Mouse (Mus musculus) thymus, postnatal 14 days (tissue): ENCODE measurements at regions not wholly inside any gene's neighbourhood (a gene's known extent, or its start where the extent isn't known, plus 50 kb on each side); places are given as distances from the start of the nearest gene placed in this dataset.
A peak's percentile ranks its signal among the peaks of the same experiment; 100 is the strongest.

ENCODE experiments used
- DNase-seq: peaks from one replicate; pipeline ENCODE4 v3.0.0; 2021

DNA sequence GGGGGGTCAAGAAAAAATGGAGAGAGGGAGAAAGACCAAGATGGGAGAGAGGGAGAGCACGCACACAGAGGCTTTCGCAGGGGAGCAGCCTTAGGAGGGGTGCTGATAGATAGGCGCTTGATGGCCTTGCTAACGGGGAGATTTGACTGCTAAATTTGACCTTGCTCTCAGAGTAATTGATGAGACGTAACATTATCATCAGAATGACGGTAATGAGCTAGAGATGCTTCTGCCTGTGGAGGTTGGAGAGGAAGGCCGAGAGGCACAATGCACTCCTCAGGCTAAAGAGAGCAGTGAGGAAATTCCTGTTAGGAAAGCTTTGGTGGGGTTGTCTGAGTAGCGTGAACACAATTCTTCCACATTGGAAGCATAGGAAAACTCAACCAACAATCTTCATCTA, 509.1 kb upstream of the Kif2a start:
- no peak for DNase-seq

DNA sequence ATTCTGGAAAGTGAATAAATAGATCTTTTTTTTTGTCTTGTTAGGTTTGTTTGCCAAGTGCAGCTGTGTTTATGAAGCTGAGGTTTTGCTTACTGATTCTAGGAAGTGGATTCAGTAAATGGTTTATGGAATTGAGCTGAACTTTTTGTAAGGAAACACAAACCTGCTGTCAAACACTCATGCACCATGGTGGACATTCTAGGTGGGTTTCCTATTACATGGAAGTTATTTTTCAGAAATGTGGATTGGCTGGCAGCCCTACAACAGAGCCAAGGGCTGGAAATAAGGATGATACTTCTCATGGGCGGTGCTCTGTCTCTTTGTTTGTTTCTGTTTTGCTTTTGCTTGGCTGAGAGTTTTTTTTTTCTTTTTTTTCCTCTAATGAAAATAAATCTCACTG, 508.5 kb upstream of the Kif2a start:
- no peak for DNase-seq

DNA sequence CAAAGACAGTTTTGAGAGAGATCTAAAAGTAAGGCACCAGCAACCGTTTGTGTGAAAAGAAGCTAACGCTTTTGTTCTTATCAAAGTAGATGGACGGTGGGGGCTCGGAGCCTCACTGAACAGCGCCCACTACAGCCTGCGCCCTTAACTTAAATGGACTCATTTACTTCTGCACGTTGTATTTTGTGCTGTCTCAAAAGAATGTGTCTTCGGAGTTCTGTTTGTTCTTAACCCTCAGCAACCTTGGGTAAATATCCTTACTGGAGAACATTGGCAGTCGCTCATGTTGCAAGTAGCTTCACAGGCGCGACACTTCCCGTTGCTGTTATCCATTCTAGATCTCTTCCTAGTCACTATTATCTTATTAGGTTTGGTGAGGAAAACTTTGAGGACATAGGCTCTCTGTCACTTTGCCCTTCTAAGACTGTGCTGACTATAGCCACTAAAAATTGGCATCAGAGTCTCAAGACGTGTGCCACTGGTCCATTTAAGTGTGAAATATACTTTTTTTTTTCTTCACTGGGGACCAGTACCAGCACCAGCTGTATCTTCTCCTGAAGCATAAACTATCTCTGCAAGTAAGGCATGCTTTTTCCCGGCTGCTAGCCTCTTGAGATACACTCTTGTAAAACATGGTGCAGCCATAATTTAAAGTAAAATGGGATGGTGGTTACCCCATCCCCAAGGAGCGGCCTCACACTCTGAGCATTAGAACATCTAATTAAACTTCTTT, 507.0 kb upstream of the Kif2a start:
- no peak for DNase-seq

DNA sequence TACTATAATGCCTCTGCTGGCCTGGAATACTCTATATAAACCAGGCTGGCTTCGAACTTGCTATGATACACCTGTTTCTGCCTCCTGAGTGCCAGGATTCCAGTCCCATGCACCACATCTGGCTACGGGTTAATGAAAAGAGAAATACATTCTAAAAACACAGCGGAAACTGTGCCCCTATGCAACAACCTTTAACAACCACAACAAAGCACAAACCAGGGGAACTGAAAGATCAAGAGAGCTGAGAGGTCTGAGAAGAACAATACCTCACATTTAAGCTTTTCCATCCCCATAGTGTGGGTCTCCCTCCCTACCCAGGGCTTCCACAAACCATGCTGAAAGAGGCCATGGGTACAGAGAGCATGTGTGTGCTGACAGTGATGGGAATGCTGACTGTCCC, 501.0 kb upstream of the Kif2a start:
- peak; percentile 12 for DNase-seq

DNA sequence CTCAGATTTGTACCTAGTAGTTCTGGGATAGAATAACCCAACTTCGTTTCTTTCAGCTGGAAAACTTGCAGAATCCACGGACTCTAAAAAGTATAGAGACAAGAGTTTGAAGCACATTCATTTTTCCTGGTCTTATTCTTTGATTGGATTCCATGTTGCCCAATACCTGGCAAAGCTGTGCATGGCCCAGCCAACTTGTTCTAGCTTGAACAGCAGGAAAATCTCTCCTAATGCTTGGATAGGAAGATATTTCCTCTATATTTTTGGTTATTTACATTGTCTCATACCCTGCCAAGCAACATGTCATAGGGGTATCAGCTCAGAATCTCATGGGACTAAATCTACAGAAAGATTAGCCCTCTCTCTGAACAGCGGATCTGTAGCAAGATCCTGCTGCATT, 492.3 kb upstream of the Kif2a start:
- no peak for DNase-seq

DNA sequence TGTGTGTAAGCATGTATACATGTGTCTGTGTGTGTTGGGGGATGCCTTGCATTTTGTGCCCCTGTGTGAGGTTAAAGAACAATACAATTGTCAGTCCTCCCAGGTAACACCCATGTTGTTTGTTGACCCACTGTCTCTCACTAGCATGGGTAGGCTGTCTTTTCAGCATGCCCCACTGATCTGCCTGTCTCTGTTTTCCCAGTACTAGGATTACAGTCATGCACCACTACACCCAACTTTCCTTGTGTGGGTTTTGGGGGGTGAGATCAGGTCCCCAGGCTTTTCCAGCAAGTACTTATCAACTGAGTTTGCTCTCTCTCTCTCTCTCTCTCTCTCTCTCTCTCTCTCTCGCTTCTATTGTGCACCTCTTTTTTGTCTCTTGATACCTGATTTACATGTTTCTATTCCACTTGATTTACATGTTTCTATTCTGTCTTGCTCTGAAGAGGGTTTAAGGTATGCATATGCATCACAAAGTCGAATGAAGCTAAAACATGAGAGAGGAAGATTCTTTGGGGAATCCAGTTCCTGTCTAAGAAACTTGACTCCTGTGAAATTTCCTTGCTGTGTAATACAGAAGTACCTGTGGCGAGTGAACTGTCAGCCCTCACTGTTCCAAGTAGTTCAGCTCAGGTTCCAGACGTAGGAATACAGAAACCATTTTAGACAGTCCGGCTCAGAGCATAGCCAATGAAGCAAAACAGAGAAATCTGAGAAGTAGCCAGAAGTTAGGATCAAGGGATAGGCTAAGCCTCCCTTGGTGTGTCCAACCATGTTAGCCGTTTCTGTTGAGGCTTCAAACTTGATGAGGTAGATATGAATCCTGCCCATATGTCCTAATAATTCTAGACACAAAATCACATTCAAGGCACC, 491.6 kb upstream of the Kif2a start:
- no peak for DNase-seq

DNA sequence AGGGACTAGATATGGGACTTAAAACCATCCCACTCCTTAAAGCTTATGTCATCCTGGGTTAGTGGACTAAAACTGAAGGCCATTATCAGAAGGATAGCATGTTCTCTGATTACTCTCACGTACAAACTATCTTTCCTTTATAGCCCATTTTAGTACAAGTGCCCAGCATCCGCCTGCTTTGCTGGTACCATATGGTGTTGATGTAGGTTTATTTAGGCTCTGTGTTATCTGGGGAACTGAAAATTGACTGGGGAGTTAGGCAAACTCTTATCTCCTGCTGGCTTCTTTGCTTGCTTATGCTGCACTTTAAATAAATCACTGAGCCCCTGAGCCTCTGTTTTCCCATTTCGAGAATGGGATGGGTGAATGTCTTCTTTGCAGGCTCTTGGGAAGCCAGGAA, 485.4 kb upstream of the Kif2a start:
- no peak for DNase-seq

DNA sequence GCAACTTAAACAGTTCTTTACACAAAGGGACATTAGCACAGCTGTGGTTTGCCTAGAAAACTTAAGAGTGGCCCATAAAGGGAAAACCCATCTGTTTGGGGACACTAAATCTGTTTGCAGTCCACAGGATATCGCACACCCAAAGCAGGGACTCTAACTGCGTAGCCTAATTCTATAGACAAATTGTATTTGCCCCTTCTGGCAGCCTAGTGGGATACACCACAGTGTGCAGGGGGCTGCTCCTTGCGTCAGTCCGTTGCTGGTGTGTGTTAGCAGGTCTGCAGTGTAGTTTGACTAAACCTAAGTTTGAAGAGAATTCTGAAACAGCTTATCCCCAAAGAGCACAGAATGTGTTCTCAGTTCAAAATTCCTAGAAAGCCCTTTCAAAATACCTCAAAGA, 484.9 kb upstream of the Kif2a start:
- no peak for DNase-seq

DNA sequence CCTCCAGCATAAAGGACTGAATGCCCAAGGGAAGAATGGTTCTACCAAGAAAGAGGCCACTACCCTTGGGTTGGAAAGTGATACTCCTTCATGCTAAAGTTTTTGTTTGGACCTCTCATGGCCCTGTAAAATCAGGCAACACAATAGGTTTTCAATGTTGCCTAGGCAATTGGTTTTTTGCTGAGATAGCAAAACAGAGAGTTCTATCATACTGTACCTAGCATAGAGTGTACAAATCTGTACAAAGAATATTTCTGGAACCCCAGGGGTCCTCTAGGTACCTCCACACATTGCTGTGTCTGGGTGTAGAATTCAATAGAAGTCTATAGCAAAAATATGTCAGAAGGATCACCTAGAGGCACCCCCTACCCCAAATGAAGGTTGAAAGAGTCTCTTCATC, 483.4 kb upstream of the Kif2a start:
- no peak for DNase-seq

DNA sequence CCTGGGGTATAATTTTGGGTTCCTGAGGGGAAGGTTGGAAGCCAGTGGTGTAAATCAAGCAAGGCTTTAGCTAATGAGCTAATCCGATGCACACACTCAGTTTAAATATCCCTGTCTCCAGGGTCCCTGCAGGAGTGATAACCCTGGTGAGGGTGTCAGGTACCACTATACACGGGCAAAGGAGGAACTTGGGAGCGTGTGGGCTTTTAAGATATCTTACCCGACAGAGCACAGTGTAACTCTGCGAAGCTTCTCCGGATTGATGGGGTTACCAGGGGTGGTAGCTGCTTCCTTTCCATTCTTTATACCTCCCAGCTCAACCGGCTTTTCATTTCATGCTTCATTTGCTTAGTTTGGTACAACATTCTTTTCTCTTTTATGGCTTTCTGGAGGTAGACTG, 480.3 kb upstream of the Kif2a start:
- DNase-seq: no peak

DNA sequence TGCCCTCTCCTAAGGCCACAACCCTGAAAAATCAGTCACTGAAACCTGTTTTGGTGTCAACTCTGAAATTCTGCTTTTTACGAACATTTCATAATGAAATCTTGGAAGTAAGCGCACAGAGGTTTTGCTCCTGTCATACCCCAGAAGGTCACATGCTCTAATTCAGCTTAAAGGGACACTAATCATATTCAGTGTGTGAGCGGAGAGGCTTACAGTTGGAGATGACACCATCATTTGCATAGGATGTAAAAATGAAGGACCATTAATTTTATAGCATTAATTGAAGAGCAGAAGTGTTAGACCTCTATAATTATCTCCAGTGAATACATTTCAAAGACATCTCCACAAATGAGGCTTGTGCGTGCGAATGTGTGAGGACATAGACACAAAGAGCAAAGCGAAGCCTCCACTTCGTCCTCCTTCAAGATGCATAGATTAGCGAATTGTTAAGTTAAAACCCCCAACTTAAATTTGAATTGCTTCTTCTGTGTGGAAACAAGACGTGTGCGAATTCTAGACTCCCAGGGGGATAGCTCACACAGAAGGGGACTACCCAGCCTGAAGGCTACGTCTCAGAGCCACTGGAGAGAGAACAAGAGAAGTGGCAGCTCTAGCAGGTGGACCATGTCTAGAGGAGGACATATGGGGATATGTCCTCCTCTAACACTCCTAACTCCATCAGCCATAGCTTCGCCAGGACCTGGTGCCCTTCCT, 479.0 kb upstream of the Kif2a start:
- no peak for DNase-seq

DNA sequence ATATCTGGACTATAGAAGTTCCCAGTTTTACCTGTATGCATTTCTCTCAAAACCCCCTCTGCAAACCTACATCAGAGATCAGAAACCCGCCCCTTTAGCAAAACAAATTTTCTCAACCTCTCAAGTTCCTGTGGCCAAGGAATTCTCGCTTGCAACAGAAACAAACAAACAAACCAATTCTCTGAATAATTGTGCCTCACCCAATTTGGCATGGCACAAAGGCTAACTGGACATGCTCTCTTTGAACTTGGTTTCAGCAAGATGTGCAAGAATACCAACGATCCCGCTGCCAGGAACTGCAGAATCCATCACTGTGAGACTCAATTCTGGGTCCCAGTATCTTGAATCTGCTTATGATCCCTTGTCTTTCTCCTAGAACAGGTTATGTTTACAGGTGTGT, 477.4 kb upstream of the Kif2a start:
- no peak for DNase-seq

DNA sequence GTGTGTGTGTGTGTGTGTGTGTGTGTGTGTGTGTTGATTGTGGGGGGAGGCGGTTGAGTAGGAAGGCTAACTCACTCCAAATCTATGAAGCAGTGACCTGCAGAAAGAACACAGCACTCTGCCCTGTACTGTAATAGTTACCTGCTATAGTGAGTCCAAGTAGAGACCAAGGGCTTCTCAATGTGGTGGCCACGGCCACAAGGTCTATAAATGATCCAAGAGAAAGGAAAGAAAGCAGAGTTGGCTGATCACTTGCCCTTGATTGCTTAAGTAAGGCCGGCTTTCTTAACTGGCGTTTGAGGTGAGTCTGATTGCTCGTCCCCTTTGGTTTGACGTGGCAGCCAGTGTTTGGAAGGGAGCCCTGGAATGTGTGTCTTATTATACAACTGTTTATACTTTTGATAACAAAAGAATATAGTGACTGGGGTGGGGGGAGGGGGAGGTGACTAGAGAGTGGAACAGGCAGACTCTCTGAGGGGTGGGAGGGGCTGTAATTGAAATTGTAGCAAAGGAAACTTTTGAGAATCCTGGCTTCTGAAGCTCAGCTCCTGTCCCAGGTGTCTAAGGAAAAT, 473.3 kb upstream of the Kif2a start:
- DNase-seq: no peak

DNA sequence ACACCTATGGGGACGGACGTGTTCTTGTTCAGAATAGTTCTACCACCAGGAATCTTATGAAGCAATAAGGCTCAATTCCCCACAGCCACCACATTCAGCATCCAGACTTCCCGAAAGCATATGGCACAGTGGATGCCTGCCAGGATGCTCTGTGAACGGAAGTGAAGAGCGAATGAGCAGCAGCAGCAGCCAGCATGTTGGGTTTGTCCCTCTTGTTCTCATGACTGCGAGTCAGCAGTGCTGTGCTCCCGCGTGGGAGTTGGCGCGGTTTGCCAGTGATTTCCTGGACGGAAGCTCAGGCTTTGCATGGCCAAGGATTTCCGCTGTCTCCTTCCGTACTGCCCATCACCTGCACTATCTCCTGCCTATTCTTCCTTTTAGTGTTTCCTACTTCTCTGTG, 471.8 kb upstream of the Kif2a start:
- DNase-seq: no peak

DNA sequence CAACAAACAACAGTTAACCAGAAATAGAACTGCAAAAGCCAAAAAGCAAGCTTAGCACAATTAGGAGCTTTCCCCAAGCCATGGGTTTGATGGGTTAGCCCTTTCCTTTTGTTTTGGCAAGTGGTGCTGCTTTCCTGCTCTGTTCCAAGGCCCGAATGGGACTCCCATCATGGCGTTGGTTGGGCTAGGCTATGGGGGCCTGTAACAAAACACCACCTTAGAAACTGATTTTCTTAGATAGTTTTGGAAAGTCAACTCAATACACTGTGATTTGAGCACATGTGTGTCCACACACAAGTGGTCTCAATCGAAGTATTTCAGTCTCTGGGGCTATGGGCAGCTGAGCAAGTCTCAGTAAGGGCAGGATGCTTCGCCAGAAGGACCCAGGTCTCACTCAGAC, 470.5 kb upstream of the Kif2a start:
- no peak for DNase-seq

DNA sequence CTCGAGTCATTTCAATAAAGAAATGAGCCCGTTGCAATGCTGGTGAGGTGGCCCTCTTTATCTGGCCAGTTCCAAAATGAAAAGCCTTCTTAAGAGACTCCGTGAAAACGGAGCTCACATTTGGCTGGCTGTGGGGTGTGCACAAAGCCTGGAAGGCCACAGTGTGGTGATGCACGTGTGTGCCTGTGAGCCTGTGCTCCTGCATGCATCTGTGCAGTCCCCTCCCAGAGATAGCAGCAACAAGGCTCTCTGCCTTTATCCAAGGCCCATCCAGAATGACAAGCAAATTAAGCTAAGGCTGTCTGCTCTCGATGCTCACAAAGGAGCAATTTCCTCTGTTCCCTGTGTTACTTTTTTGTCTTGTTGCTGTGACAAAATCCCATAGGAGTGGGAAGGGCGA, 469.5 kb upstream of the Kif2a start:
- no peak for DNase-seq

DNA sequence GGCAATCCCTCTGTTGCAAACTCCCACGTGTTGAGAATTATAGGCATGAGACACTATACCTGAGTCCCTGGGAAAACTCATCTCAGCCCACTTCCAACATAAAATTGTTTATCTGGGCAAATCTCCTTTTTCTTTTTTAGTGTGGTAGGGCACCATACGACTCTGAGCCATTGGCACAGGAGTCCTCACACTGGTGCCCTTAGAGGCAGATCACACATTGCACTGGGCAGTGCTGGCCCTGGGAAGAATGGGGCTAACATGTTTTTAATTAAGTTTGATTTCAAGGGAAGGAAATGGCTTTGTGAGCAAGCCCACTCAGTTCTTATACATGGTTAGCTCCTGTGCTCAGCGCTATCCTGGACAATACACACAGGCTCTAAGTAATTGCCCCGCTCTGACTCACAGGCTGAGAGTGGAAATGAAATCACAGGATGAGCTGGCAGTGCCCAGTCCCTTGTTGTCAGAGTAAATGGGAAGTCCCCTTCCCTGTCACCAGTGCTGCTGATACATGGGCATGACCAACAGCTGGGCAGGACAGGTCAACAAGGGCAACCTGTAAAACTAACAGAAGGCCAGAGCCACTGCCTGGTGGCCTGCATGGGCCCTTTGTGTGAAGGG, 463.6 kb upstream of the Kif2a start:
- no peak for DNase-seq

DNA sequence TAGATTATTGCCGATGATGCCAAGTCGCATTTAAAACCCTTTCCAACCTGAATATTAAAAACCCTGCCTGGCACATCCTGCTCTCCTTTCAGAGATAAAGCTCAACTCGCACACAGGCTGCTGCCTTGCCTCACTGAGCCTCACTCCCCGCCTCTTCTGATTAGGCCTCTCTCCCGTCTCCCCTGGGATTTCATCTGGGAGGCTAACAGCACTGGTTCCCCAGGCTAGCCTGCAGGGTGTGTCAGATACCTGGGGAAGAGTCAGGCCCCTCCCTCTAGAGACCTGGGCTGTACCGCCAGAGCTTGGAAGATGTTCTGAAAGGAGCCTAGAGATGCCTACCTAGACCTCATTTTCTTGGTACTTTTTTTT, 462.7 kb upstream of the Kif2a start:
- no peak for DNase-seq

DNA sequence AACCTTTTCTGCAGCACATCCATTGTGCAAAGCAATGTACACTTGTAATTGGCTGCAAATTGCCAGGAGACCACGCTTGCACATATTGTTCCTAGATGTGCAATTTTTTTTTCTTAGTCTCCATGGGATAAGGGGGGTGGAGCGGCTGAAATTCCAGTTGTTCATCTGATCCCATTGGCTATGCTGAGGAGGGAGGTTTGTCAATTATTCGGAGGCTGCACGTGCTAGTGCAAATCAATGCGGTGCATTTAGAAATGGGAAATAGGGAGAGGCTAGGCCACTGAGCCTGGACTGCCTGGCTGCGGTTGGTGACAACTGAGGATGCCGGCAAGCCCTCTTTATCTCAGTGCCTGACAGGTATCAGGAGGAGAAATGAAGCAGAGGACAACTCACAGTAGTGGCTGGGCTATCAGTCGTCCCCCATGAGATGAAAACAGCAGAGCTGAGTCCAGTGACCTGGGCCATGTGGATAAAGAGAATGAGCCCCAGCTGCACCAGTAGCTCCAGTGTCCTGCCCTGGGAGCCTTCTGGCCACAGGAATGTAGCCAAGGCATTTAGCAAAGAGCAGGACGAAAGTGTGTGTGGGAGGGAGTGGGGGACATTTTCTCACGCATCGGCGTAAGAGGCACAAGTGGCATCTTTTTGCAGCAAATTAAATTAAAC, 462.2 kb upstream of the Kif2a start:
- no peak for DNase-seq

DNA sequence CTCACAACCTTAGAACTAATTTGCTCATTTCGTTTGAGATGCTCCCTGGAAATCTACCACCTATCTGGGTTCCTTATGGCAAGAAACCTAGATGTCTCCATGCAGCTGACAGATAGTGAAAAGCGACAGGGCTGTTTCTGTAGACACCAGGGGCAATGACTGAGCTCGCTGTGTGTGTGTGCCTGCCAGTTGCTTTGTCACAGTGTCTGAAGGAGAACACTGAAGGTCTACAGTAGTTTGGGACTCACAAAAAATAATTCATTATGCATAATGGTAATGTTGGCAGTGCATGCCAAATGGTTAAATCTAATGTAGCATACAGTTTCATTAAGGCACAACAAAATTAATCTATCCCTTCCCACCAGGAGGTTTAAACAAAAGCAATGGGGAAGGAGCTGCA, 453.2 kb upstream of the Kif2a start:
- no peak for DNase-seq

DNA sequence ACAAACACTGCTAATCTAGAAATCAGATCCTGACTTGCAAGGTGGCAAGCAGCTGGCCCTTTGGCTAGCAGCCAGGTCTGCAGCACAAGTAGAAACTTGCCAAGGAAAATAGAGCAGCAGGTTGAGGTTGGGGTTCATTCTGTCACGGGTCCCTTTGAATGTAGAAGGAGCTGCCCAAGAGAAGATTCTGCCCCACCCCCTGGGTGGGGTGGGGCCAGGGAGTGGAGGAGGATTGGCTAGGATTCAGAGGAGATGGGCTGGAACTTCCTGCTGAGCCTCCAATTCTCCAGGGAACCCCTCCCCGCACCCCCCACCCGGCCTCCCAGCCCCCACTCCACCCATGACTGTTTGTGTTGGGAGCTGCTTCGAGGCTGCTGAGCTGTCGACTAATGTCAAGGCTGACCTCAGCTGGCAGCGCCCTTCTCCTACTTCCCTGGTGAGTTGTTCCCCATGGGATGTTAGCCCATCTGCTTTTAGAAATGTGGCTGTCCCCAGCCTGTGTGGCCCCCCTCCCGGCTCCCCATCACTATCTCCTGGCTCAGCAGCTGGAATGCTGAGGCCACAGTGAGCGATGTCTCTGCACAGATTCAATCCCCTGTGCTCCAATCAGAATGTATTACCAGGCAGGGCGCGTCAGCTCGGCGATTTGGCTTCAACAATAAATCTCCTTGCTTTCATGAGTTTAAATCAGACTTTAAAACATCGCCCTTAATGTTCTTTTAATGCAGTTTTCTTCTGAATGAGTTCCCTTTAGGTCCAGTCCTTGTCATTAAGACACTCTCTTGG, 447.8 kb upstream of the Kif2a start:
- no peak for DNase-seq

DNA sequence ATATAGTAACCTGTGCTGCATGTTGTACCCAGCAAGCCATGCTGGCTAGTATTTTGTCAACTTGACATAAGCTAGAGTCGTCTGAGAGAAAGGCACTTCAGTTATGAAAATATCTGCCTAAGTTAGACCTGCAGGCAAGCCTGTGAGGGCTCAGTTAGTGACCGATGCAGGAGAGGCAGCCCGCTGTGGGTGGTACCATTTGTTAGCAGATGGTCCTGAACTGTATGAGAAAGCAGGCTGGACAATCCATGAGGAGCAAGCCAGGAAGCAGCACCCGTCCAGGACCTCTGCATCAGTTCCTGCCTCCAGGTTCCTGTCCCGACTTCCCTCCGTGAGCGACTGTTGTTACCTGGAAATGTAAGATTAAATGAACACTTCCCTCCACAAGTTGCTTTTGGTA, 440.9 kb upstream of the Kif2a start:
- DNase-seq: no peak
